Mouse (Mus musculus) heart, postnatal 14 days (tissue): ENCODE results near the gene Timm23. TPM values are rescaled to one million over a fixed set of nuclear protein-coding genes. Genes with fewer than 3 reads are reported as not detected.
"Not testable (repeated sequence)": the region's sequence is repeated elsewhere in the genome, so short reads cannot be mapped to it uniquely, and the experiment has no call there.

Source experiments
- DNase-seq, 2 experiments: peaks; one replicate each; pipeline ENCODE4 v3.0.0; 2021 to 2022
- intact Hi-C: fragments of 180-260 bp; cut with DNase I; formaldehyde crosslinking; loops from one replicate; pipeline ENCODE4 v1.15.1; 2025
- total RNA-seq, 2 experiments: library from RNA; stranded (reverse); gene quantifications; 2 replicates each; pipeline ENCODE4 v1.2.3; 2021

Gene Timm23
- total RNA-seq, 2 experiments from 2014 or later, result 163 to 177 TPM

- DNase-seq, result no peak
- intact Hi-C loops, result no loop called here
Observed at GRCm38 (mm10) chr14:32141723-32142122, 60.0 kb downstream of the Timm23 start, which contains the start of gene Msmb. Gene Msmb (plus strand): TSS chr14:32142023.

- no peak for DNase-seq
- intact Hi-C loops, result no loop called here
Observed at GRCm38 (mm10) chr14:32140359-32140965, 61.2 kb downstream of the Timm23 start.

- DNase-seq, intact Hi-C loops: not testable (repeated sequence)
Observed at GRCm38 (mm10) chr14:32136467-32136866, 65.2 kb downstream of the Timm23 start.

GRCm38 (mm10) chr14:32134293-32134692 is 67.4 kb downstream of the Timm23 start:
- intact Hi-C loops, result no loop called here
- DNase-seq, result peak in 1 of 2 experiments; percentile 5

GRCm38 (mm10) chr14:32131836-32132235 is 69.9 kb downstream of the Timm23 start:
- DNase-seq, result no peak
- intact Hi-C loops, result no loop called here

Other genes starting within 250 kb of the Timm23 start
- gene Galnt15, start 172.9 kb downstream of the Timm23 start, total RNA-seq, result 10 to 100 TPM; 12.8 to 17.8 TPM
- gene Oxnad1, start 116.5 kb downstream of the Timm23 start, total RNA-seq, result 10 to 100 TPM; 43.4 to 51.9 TPM
- 10 to 100 TPM; 74.5 to 86.9 TPM for gene Dph3, start 116.2 kb downstream of the Timm23 start, total RNA-seq
- gene Msmb, start 59.9 kb downstream of the Timm23 start, total RNA-seq, result not detected
- gene Ncoa4, start 42.0 kb downstream of the Timm23 start, total RNA-seq, result 100 to 1,000 TPM; 139 to 150 TPM
- 10 to 100 TPM; 20.8 to 28.6 TPM for gene Parg, start 51 bp upstream of the Timm23 start, total RNA-seq
- gene Ogdhl, start 120.1 kb upstream of the Timm23 start, total RNA-seq, result 10 to 100 TPM; 38.5 to 42.8 TPM
- gene 1700024G13Rik, start 186.5 kb upstream of the Timm23 start, total RNA-seq, result not detected